Mouse (Mus musculus) stomach, postnatal 0 days (tissue): ENCODE results near the gene Rpl37a. TPM values are rescaled to one million over a fixed set of nuclear protein-coding genes. Genes with fewer than 3 reads are reported as not detected.

ENCODE experiments used
- ATAC-seq: fragments of 200-750 bp; cut with Nextera tagmentation; 2 replicates; pipeline ENCODE4 v1.8.0; 2017; ENCODE audit not compliant: low FRiP score, low TSS enrichment
- DNase-seq: peaks from one replicate; pipeline ENCODE4 v3.0.0-alpha.2; 2016; ENCODE audit warnings: low spot score
- H3K27ac ChIP-seq: fragments of 300-500 bp; sonication (generic); replicated peaks from 2 replicates; pipeline ENCODE4 v1.5.1; 2014; ENCODE audit warnings: mild to moderate bottlenecking, control low read depth
- H3K27me3 ChIP-seq: fragments of 300-500 bp; sonication (generic); 2 replicates; pipeline ENCODE4 v1.6.1; 2014; ENCODE audit warnings: low read length; ENCODE audit not compliant: control insufficient read depth, insufficient read depth
- H3K36me3 ChIP-seq: fragments of 300-500 bp; sonication (generic); 2 replicates; pipeline ENCODE4 v1.6.1; 2014; ENCODE audit warnings: low read length, mixed read lengths; ENCODE audit not compliant: control insufficient read depth, insufficient read depth
- H3K4me1 ChIP-seq: fragments of 300-500 bp; sonication (generic); replicated peaks from 2 replicates; pipeline ENCODE4 v1.6.1; 2014; ENCODE audit warnings: antibody characterized with exemption; ENCODE audit not compliant: control insufficient read depth, insufficient read depth
- H3K4me2 ChIP-seq: fragments of 300-500 bp; sonication (generic); replicated peaks from 2 replicates; pipeline ENCODE4 v1.6.1; 2014; ENCODE audit warnings: low read depth, mild to moderate bottlenecking, control low read depth, moderate library complexity
- H3K4me3 ChIP-seq: fragments of 300-500 bp; sonication (generic); 2 replicates; pipeline ENCODE4 v1.5.1; 2014; ENCODE audit warnings: low read depth, low read length, control low read depth
- H3K9ac ChIP-seq: fragments of 300-500 bp; sonication (generic); 2 replicates; pipeline ENCODE4 v1.6.1; 2014; ENCODE audit warnings: mild to moderate bottlenecking, low read length, control low read depth, mixed read lengths
- H3K9me3 ChIP-seq: fragments of 300-500 bp; sonication (generic); 2 replicates; pipeline ENCODE4 v1.6.1; 2016; ENCODE audit warnings: low read length; ENCODE audit not compliant: control insufficient read depth
- CTCF ChIP-seq: IDR thresholded peaks from 2 replicates; pipeline ENCODE4 v1.5.1; 2016; ENCODE audit warnings: antibody characterized with exemption, low read depth, mild to moderate bottlenecking, moderate library complexity
- EP300 ChIP-seq: optimal IDR thresholded peaks from 2 replicates; pipeline ENCODE3; 2016; ENCODE audit warnings: antibody characterized with exemption
- WGBS: fragments of 180-500 bp; shearing (Covaris S2); extraction: QIAGEN DNeasy Blood & Tissue Kit; methylation state at CpG from one replicate; pipeline ENCODE4 v1.1.7; 2014; 5-methylcytosine and 5-hydroxymethylcytosine counted together
- polyA plus RNA-seq: library from polyadenylated mRNA; unstranded; fragments of >200 nt; fragmentation: Nextera tagmentation; extraction: Ambion mirVana; gene quantifications from 2 replicates; pipeline ENCODE4 v1.2.1, GENCODE M21; 2015

The Rpl37a gene
- polyA plus RNA-seq, result 2,096 and 2,231 TPM in 2 replicates

GRCm38 (mm10) chr1:72710753-72711653 lies at the start of gene Rpl37a:
Gene Rpl37a, plus strand, starts transcription at chr1:72711290.
- Histone ChIP-seq H3K9me3 (no peaks in the 10 kb centered on the region), H3K4me2 (peak within 1 kb of the TSS; percentile 69), H3K36me3 (peaks cover 10% of the 10 kb centered on the region; the same call in 1 of the 2 replicates), H3K9ac (peak within 1 kb of the TSS; percentile 90), H3K4me3 (peak within 1 kb of the TSS; percentile 74), H3K27me3 (no peaks in the 10 kb centered on the region), H3K27ac (peak within 1 kb of the TSS; percentile 90), H3K4me1 (0 out of 2 replicates have a peak, but pooled peaks cover 3% of the 10 kb centered on the region)
- peak; percentile 93 for ATAC-seq
- no peak for TF ChIP-seq CTCF
- TF ChIP-seq EP300, result no peak
- 2% methylated on average over 68 of the region's 68 CpGs for WGBS
- peak; percentile 95 for DNase-seq

GRCm38 (mm10) chr1:72673070-72673469 lies 38.0 kb upstream of the Rpl37a start:
- 28% methylated on average over 3 of the region's 3 CpGs for WGBS
- Histone ChIP-seq H3K27me3 (no peaks in the 10 kb centered on the region), H3K4me1 (no peaks in the 10 kb centered on the region), H3K27ac (no peak overlapping the region), H3K36me3 (no peaks in the 10 kb centered on the region), H3K9me3 (no peaks in the 10 kb centered on the region), H3K4me2 (no peak overlapping the region), H3K9ac (no peak overlapping the region), H3K4me3 (no peak overlapping the region)
- no peak for TF ChIP-seq EP300
- TF ChIP-seq CTCF, result no peak
- peak; percentile 14 for DNase-seq
- ATAC-seq, result peak; percentile 59; the same call in 1 of the 2 replicates

GRCm38 (mm10) chr1:72696256-72696655 lies 14.8 kb upstream of the Rpl37a start:
- Histone ChIP-seq H3K9ac (no peak overlapping the region), H3K27me3 (no peaks in the 10 kb centered on the region), H3K4me1 (no peaks in the 10 kb centered on the region), H3K9me3 (no peaks in the 10 kb centered on the region), H3K4me3 (no peak overlapping the region), H3K27ac (no peak overlapping the region), H3K36me3 (no peaks in the 10 kb centered on the region), H3K4me2 (no peak overlapping the region)
- TF ChIP-seq EP300 (no peak), CTCF (no peak)
- ATAC-seq, result no peak
- no peak for DNase-seq
- 56% methylated on average over 3 of the region's 3 CpGs for WGBS

- Histone ChIP-seq H3K36me3 (no peaks in the 10 kb centered on the region), H3K9me3 (no peaks in the 10 kb centered on the region), H3K4me1 (no peaks in the 10 kb centered on the region), H3K27me3 (no peaks in the 10 kb centered on the region), H3K9ac (no peak overlapping the region), H3K4me3 (no peak overlapping the region), H3K27ac (no peak overlapping the region), H3K4me2 (no peak overlapping the region)
- no peak for ATAC-seq
- 21% methylated on average over 4 of the region's 4 CpGs for whole genome bisulfite sequencing
- TF ChIP-seq EP300 (no peak), CTCF (no peak)
- DNase-seq, result no peak
Observed at GRCm38 (mm10) chr1:72698651-72699050, 12.4 kb upstream of the Rpl37a start.

- WGBS, result 80% methylated on average over 11 of the region's 11 CpGs
- TF ChIP-seq EP300, result no peak
- no peak within 1 kb of the TSS for H3K4me3 ChIP-seq
Observed at GRCm38 (mm10) chr1:72700479-72700878, 10.6 kb upstream of the Rpl37a start, which contains the start of gene Ankar. Gene Ankar, minus strand, starts transcription at chr1:72700579.

GRCm38 (mm10) chr1:72707525-72707924 lies 3.6 kb upstream of the Rpl37a start:
- H3K9me3 ChIP-seq, result no peaks in the 10 kb centered on the region
- no peaks in the 10 kb centered on the region for H3K4me1 ChIP-seq
- DNase-seq (no peak), ATAC-seq (no peak)
- H3K4me3 ChIP-seq, result no peak overlapping the region
- no peak overlapping the region for H3K4me2 ChIP-seq
- H3K27ac ChIP-seq, result no peak overlapping the region
- H3K9ac ChIP-seq, result no peak overlapping the region
- no peaks in the 10 kb centered on the region for H3K36me3 ChIP-seq
- TF ChIP-seq EP300, result no peak
- TF ChIP-seq CTCF, result no peak
- no peaks in the 10 kb centered on the region for H3K27me3 ChIP-seq
- 51% methylated on average over 4 of the region's 4 CpGs for WGBS

More at GRCm38 (mm10) chr1:72700479-72700878, 10.6 kb upstream of the Rpl37a start, which contains the start of gene Ankar:
- Histone ChIP-seq H3K27ac (no peak within 1 kb of the TSS), H3K27me3 (no peaks in the 10 kb centered on the region), H3K36me3 (no peaks in the 10 kb centered on the region), H3K4me2 (no peak within 1 kb of the TSS), H3K4me1 (no peaks in the 10 kb centered on the region), H3K9ac (no peak within 1 kb of the TSS), H3K9me3 (no peaks in the 10 kb centered on the region)
- DNase-seq (no peak), ATAC-seq (no peak)
